Mouse (Mus musculus) common myeloid progenitor, adult 5-6 weeks (primary cell): ENCODE results near the gene Tob1. TPM values are rescaled to one million over a fixed set of nuclear protein-coding genes. Genes with fewer than 3 reads are reported as not detected.

Experiments
- ATAC-seq: replicated peaks from 2 replicates; pipeline ENCODE4 v1.8.0; 2016; ENCODE audit warnings: low read depth, mild to moderate bottlenecking, moderate TSS enrichment, inconsistent platforms; ENCODE audit not compliant: poor library complexity, severe bottlenecking
- total RNA-seq: library from RNA; stranded (forward); fragments of 200-1000, 187-1606 nt; gene quantifications from 2 replicates; pipeline ENCODE4 v1.2.3, GENCODE M21; 2017

Tob1 gene
- total RNA-seq, 1 experiment from 2014 or later, result 10.3 TPM

- ATAC-seq, result no peak
These were observed 14.9 kb upstream of the Tob1 start for GRCm38 (mm10) chr11:94196311-94196710.

GRCm38 (mm10) chr11:94198405-94199146, 12.7 kb upstream of the Tob1 start:
- ATAC-seq, result peak; percentile 65

GRCm38 (mm10) chr11:94199771-94200170, 11.5 kb upstream of the Tob1 start:
- no peak for ATAC-seq

GRCm38 (mm10) chr11:94200422-94200821, 10.8 kb upstream of the Tob1 start:
- no peak for ATAC-seq

- ATAC-seq, result no peak
These were observed 9.1 kb upstream of the Tob1 start for GRCm38 (mm10) chr11:94202106-94202505.

- ATAC-seq, result no peak
These were observed 8.2 kb upstream of the Tob1 start for GRCm38 (mm10) chr11:94203066-94203465.

- ATAC-seq, result no peak
These were observed 4.7 kb upstream of the Tob1 start for GRCm38 (mm10) chr11:94206398-94207114.

- no peak for ATAC-seq
These were observed 2.2 kb upstream of the Tob1 start for GRCm38 (mm10) chr11:94208811-94209675.

- ATAC-seq, result no peak
These were observed 1.5 kb upstream of the Tob1 start for GRCm38 (mm10) chr11:94209695-94210131.

GRCm38 (mm10) chr11:94210191-94211086, 815 bp upstream of the Tob1 start:
- peak; percentile 71 for ATAC-seq

GRCm38 (mm10) chr11:94211651-94212488, 616 bp downstream of the Tob1 start:
- peak; percentile 1; the same call in 1 of the 2 replicates for ATAC-seq

GRCm38 (mm10) chr11:94212489-94212836, 1.2 kb downstream of the Tob1 start:
- ATAC-seq, result no peak

GRCm38 (mm10) chr11:94212997-94213396, 1.7 kb downstream of the Tob1 start:
- no peak for ATAC-seq

GRCm38 (mm10) chr11:94213735-94214594, 2.7 kb downstream of the Tob1 start:
- ATAC-seq, result no peak

- ATAC-seq, result no peak
These were observed 4.3 kb downstream of the Tob1 start for GRCm38 (mm10) chr11:94215581-94215980.

GRCm38 (mm10) chr11:94216247-94216646, 5.0 kb downstream of the Tob1 start:
- no peak for ATAC-seq

- ATAC-seq, result no peak
These were observed 10.0 kb downstream of the Tob1 start for GRCm38 (mm10) chr11:94221257-94221656.

- no peak for ATAC-seq
These were observed 12.3 kb downstream of the Tob1 start for GRCm38 (mm10) chr11:94223531-94223930.
